Mouse (Mus musculus) erythroblast, embryonic 14.5 days (primary cell): ENCODE results near the gene Ralgps2. TPM values are rescaled to one million over a fixed set of nuclear protein-coding genes. Genes with fewer than 3 reads are reported as not detected.

Experiments
- H3K27me3 ChIP-seq: 2 replicates; pipeline ENCODE4 v1.6.1; 2012; ENCODE audit warnings: inconsistent platforms; ENCODE audit not compliant: control insufficient read depth
- H3K36me3 ChIP-seq: 2 replicates; pipeline ENCODE4 v1.6.1; 2012; ENCODE audit warnings: mild to moderate bottlenecking, inconsistent platforms; ENCODE audit not compliant: control insufficient read depth
- H3K4me1 ChIP-seq: 2 replicates; pipeline ENCODE4 v1.6.1; 2012; ENCODE audit warnings: inconsistent platforms; ENCODE audit not compliant: control insufficient read depth
- H3K4me3 ChIP-seq: replicated peaks from 2 replicates; pipeline ENCODE3; 2012; ENCODE audit warnings: moderate library complexity, mild to moderate bottlenecking, inconsistent platforms
- H3K9me3 ChIP-seq: 2 replicates; pipeline ENCODE4 v1.6.1; 2012; ENCODE audit warnings: low read length, inconsistent platforms, mixed read lengths; ENCODE audit not compliant: control insufficient read depth
- GATA1 ChIP-seq: IDR thresholded peaks from 2 replicates; pipeline ENCODE4 v1.6.1; 2012; ENCODE audit warnings: low read length, inconsistent platforms, mixed read lengths
- TAL1 ChIP-seq: IDR thresholded peaks from 3 replicates; pipeline ENCODE4 v1.6.1; 2012; ENCODE audit warnings: low read length, inconsistent platforms, mixed read lengths
- polyA plus RNA-seq: library from polyadenylated mRNA; stranded (reverse); fragments of >175 nt; gene quantifications from 2 replicates; pipeline ENCODE4 v1.2.3, GENCODE M21; 2012

Gene Ralgps2
- polyA plus RNA-seq, 1 experiment = 0.32 TPM

DNA sequence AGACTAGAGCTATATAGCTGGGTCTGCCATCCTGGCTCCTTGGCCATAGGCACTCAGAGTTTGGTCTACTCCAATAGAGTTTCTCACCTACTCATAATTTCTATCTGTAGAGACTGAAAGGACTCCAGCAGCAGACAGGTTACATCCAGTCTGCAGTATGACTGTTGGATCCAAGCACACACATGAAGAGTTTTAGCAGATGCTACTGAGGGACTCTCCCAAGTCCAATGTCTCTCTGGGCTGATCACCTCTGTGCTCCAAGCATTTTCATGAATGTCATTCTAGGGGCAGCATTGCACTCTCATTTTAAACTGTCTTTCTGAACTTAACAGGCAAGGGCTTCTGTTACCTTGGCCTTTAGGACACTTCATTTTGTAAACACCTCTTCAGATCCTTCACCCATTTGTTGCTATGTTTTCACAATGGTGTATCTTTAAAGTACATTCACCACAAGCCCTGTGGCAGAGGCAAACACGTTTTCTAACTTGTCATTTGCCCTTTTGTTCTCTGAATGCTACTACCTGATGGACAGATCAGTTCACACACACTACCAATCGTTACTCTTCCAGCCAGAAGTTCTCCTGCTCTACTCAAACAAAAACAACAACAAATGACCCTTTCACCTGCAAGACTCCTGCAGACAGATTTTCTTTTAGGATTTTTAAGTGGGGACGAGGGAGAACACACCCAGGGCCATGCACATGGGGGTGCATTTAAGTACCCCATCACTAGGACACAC is 7.2 kb downstream of the Ralgps2 start:
- H3K27me3 ChIP-seq = no peaks in the 10 kb centered on the region
- H3K9me3 ChIP-seq = no peaks in the 10 kb centered on the region
- H3K36me3 ChIP-seq = no peaks in the 10 kb centered on the region
- no peak overlapping the region for H3K4me3 ChIP-seq
- no peak for TF ChIP-seq GATA1
- TF ChIP-seq TAL1 = no peak
- H3K4me1 ChIP-seq = peaks cover 33% of the 10 kb centered on the region

DNA sequence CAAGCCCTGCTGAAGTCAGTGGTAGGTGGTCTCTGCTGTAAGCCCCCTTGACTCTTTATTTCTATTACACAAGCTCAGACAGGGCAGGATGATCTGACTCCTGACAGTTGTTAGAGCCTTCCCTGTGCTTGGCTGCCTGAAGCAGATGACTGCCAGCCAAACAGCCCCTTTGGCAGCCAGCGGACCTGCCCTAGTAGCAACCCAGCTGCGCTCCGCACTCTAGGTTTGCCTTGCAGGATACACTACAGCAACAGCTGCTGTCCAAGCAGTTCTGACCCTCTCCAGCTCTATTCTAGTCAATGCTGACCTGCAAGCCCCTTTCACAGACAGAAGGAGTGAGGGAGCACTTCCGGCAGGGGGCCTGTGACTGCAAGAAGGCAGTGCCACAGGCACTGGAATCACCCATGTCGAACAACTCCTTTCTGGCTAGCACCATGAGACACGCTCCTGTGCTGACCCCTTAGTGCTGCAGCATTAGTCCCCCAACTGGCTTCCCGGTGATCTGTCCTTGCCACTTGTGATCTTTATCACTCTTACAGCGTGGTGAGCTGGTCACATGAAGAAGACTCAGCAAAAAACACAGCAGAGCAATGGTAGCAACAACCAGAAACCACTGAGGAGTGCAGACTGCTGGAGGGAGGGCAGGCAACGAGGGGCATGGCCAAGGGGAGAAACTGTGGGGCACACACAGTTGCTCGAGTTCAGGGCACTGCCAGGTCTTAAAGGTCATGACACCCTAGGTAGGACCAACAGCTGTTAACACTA is 8.1 kb downstream of the Ralgps2 start:
- Histone ChIP-seq H3K36me3 (no peaks in the 10 kb centered on the region), H3K4me1 (peaks cover 38% of the 10 kb centered on the region), H3K4me3 (no peak overlapping the region), H3K9me3 (no peaks in the 10 kb centered on the region), H3K27me3 (no peaks in the 10 kb centered on the region)
- TF ChIP-seq TAL1 = no peak
- no peak for TF ChIP-seq GATA1

DNA sequence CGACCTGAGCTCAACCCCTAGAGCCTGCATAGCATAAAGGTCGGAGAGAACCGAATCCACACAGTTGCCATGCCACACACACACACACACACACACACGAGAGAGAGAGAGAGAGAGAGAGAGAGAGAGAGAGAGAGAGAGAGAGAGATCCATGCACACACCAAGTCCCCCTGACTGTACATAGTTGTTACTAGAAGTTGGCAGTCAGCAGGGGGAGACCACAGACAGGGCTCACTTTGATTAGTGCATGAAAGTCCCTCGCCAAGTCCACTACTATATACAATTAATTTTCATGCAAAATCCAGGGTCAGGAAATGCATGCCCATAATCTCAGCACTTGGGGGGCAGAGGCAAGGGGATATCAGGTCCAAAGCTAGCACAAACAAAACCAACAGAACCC is 9.2 kb downstream of the Ralgps2 start:
- TF ChIP-seq TAL1 = no peak
- TF ChIP-seq GATA1 = no peak
- no peak overlapping the region for H3K4me3 ChIP-seq
- no peaks in the 10 kb centered on the region for H3K9me3 ChIP-seq
- peaks cover 44% of the 10 kb centered on the region for H3K4me1 ChIP-seq
- no peaks in the 10 kb centered on the region for H3K27me3 ChIP-seq
- peaks cover 2% of the 10 kb centered on the region; the same call in 1 of the 2 replicates for H3K36me3 ChIP-seq

DNA sequence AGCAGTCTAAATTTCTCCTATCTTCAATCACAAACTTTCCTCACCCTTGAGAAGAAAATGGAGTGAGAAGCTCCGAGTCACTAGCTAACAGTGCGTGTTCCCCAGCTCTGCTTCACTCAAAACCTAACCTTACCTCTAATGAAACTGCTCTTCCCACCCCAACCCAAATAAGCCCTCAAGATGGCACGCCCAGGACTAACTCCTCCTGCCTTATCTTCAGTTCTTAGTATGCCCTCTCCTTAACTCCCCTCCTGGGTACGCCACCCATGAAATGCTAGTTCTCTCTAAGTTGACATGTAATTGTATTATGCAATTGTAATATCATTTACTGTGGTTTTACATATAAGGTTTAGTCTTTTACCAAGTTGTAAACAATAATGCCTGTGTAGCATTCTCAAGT is 11.2 kb downstream of the Ralgps2 start:
- no peaks in the 10 kb centered on the region for H3K9me3 ChIP-seq
- peaks cover 49% of the 10 kb centered on the region for H3K4me1 ChIP-seq
- peaks cover 4% of the 10 kb centered on the region; the same call in 1 of the 2 replicates for H3K36me3 ChIP-seq
- no peaks in the 10 kb centered on the region for H3K27me3 ChIP-seq
- no peak for TF ChIP-seq TAL1
- no peak for TF ChIP-seq GATA1
- H3K4me3 ChIP-seq = no peak overlapping the region

DNA sequence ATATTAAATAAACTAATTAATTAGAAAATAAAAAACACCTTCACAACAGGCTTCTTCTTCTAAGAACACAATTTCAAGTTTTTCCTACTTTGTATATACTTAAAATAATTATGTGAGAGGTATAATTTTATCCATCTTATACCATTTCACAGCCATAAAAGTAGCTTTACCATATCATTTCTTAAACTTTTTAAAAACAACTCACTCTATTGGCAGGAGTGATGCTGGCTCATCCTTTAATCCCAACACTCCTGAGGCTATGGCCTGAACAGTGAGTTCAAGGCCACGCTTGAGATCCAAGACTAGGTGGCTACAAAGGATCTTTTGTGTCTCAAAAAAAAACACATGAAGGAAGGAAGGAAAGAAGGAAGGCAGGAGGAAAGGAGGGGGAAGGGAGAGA is 15.9 kb downstream of the Ralgps2 start:
- Histone ChIP-seq H3K36me3 (peaks cover 4% of the 10 kb centered on the region; the same call in 1 of the 2 replicates), H3K27me3 (no peaks in the 10 kb centered on the region), H3K4me1 (peaks cover 37% of the 10 kb centered on the region), H3K9me3 (no peaks in the 10 kb centered on the region), H3K4me3 (no peak overlapping the region)
- TF ChIP-seq GATA1 (no peak), TAL1 (no peak)

DNA sequence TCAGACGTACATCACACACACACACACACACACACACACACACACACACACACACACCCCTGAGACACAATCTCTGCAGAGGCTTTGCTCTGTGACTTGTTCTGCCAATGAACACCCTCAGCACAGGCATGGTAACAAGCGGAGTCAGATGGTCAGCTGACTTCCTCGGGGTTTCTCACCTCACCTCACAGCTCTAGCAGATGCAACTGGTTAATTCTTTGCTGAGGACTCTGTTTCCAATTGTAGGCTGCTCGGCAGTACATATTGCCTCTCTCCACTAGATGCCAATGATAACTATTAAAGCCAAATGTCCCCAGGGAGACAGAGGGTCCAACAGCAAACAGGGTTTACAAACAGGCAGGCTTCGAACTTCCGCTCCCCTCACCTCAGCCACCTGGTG is 16.5 kb downstream of the Ralgps2 start:
- H3K4me3 ChIP-seq = no peak overlapping the region
- TF ChIP-seq TAL1 (no peak), GATA1 (no peak)
- peaks cover 32% of the 10 kb centered on the region for H3K4me1 ChIP-seq
- no peaks in the 10 kb centered on the region for H3K9me3 ChIP-seq
- peaks cover 4% of the 10 kb centered on the region; the same call in 1 of the 2 replicates for H3K36me3 ChIP-seq
- no peaks in the 10 kb centered on the region for H3K27me3 ChIP-seq

DNA sequence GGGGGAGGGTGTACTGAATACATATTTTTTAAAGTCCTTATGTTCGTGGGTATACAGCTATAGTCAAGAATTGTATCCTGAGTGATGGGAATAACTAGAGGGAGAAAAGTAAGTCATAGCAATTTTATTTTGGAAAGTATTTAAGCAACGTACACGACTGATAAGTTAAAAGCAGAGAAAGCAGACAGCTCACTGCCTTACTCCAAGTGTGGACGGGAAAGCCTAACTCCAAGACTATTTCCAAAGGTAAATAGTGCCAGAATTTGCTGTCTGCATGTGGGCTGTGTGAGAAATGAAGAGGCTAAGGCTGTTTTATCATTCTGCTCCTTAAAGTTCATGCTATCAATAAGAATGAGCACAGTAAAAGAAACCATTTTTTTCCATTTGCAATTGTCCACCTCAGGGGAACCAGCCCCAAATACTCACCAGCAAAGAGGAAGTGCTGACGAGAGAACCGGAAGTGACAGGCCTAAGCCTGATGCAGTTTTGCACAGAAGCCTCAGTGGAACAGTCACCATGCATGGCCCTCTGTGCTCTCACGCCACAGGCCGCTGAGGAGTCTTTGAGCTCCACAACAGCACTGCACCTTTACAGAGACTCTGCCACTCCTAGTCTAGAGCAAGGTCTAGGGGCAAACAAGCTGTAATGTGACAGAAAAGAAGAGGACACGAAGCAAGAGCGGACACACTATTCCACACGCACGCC is 18.0 kb downstream of the Ralgps2 start:
- Histone ChIP-seq H3K27me3 (no peaks in the 10 kb centered on the region), H3K9me3 (no peaks in the 10 kb centered on the region), H3K4me1 (peaks cover 21% of the 10 kb centered on the region), H3K36me3 (peaks cover 4% of the 10 kb centered on the region; the same call in 1 of the 2 replicates), H3K4me3 (no peak overlapping the region)
- TF ChIP-seq GATA1 = no peak
- no peak for TF ChIP-seq TAL1

DNA sequence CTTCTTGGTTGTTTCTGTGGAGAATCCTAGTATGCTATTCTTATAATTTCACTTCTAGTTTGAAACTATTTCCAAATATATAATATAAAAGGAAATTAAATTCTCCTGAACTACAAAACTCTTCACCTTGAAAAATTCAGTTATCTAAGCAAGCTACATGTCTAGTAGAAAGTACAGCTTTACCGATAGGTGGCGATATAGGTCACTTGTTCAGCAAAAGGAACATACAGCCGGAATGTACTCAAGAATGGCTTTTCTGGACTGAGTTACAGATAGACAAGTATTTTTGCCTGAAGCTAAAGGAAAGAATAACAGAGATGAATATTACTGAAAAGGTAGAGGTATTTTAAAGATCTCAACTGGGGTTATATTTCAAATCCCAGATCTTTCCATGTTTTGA is 22.0 kb downstream of the Ralgps2 start:
- TF ChIP-seq GATA1 (no peak), TAL1 (no peak)
- Histone ChIP-seq H3K36me3 (no peaks in the 10 kb centered on the region), H3K27me3 (no peaks in the 10 kb centered on the region), H3K4me3 (no peak overlapping the region), H3K4me1 (peaks cover 8% of the 10 kb centered on the region), H3K9me3 (no peaks in the 10 kb centered on the region)

DNA sequence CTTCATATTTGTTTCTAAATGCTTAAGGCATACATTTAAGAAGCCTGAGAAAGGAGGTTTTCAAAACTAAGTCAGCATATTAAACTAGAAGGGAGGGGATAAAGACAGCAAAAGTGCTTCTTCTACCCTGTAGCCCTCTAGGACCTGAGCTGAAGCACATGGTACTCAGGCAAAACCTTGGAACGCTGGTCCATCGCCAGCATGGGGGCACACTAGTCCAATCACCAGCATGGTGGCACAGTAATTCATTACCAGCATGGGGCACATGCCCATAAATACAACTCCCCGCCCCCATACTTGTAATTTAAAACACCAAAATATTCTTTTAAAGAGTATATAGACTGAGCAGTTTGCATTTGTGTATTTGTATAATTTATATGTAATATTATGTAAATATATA is 23.1 kb downstream of the Ralgps2 start:
- Histone ChIP-seq H3K4me1 (peaks cover 4% of the 10 kb centered on the region; the same call in 1 of the 2 replicates), H3K4me3 (no peak overlapping the region), H3K36me3 (no peaks in the 10 kb centered on the region), H3K27me3 (no peaks in the 10 kb centered on the region), H3K9me3 (no peaks in the 10 kb centered on the region)
- TF ChIP-seq TAL1 = no peak
- TF ChIP-seq GATA1 = no peak
